Mouse (Mus musculus) gonadal fat pad, adult 2 months (tissue): ENCODE measurements around the gene Hax1. TPM values are rescaled to one million over a fixed set of nuclear protein-coding genes. Genes with fewer than 3 reads are reported as not detected.

Source experiments
- DNase-seq: peaks from one replicate; pipeline ENCODE4 v3.0.0-alpha.2; 2012; ENCODE audit warnings: low read depth
- polyA plus RNA-seq: library from polyadenylated mRNA; depleted of rRNA; stranded (reverse); fragments of >200 nt; gene quantifications from 2 replicates; pipeline ENCODE4 v1.2.3, GENCODE M21; 2012; rRNA removed

Hax1 gene
- polyA plus RNA-seq: 79.3 and 99.6 TPM in 2 replicates

- peak; percentile 51 for DNase-seq
Measured at GRCm38 (mm10) chr3:89998612-89999054, at the start of gene Hax1. Gene Hax1 (minus strand): TSS chr3:89998780.

GRCm38 (mm10) chr3:90036263-90036662, 37.7 kb upstream of the Hax1 start:
- no peak for DNase-seq

- no peak for DNase-seq
Measured at GRCm38 (mm10) chr3:90034653-90035052, 36.1 kb upstream of the Hax1 start.

GRCm38 (mm10) chr3:90016626-90017025, 18.0 kb upstream of the Hax1 start:
- DNase-seq: no peak

GRCm38 (mm10) chr3:90010291-90010690, 11.7 kb upstream of the Hax1 start:
- no peak for DNase-seq

GRCm38 (mm10) chr3:90004091-90004796, 5.7 kb upstream of the Hax1 start:
- no peak for DNase-seq

GRCm38 (mm10) chr3:89999830-90000229, 1.2 kb upstream of the Hax1 start:
- DNase-seq: no peak

GRCm38 (mm10) chr3:89999090-89999489, 510 bp upstream of the Hax1 start:
- no peak for DNase-seq

- no peak for DNase-seq
Measured at GRCm38 (mm10) chr3:89997791-89998495, 637 bp downstream of the Hax1 start.

GRCm38 (mm10) chr3:89994807-89995515, 3.6 kb downstream of the Hax1 start:
- DNase-seq: no peak

- no peak for DNase-seq
Measured at GRCm38 (mm10) chr3:89987822-89988221, 10.8 kb downstream of the Hax1 start.

- no peak for DNase-seq
Measured at GRCm38 (mm10) chr3:89987211-89987610, 11.4 kb downstream of the Hax1 start.

- no peak for DNase-seq
Measured at GRCm38 (mm10) chr3:89982426-89982825, 16.2 kb downstream of the Hax1 start.

GRCm38 (mm10) chr3:89976859-89977258, 21.7 kb downstream of the Hax1 start:
- DNase-seq: no peak

- no peak for DNase-seq
Measured at GRCm38 (mm10) chr3:89968509-89968908, 30.1 kb downstream of the Hax1 start.

GRCm38 (mm10) chr3:89966946-89967345, 31.6 kb downstream of the Hax1 start:
- no peak for DNase-seq

- no peak for DNase-seq
Measured at GRCm38 (mm10) chr3:89965972-89966371, 32.6 kb downstream of the Hax1 start.

- no peak for DNase-seq
Measured at GRCm38 (mm10) chr3:89965557-89965956, 33.0 kb downstream of the Hax1 start.

- DNase-seq: no peak
Measured at GRCm38 (mm10) chr3:89963926-89964739, 34.4 kb downstream of the Hax1 start.

GRCm38 (mm10) chr3:89963221-89963763, 35.3 kb downstream of the Hax1 start, which contains the start of gene Atp8b2:
Gene Atp8b2 (minus strand): TSS chr3:89963508.
- DNase-seq: no peak

GRCm38 (mm10) chr3:89962751-89963220, 35.8 kb downstream of the Hax1 start:
- no peak for DNase-seq
